In genomic region chr2:173334856-173335595, GRCm38 (mm10) we compare ENCODE assay signal across 8 mouse cellular contexts. TPM values are rescaled to one million over a fixed set of nuclear protein-coding genes. Genes with fewer than 3 reads are reported as not detected.
DNase-seq lines count a peak whose midpoint lies in the region; ATAC-seq lines count a peak whose summit lies in the region.

No protein-coding gene starts in this region.

- H3K9ac ChIP-seq in hindbrain, embryonic 16.5 days (ENCODE audit: low read depth, low read length): no peak overlapping the region
- peak overlapping the region; percentile 40 for H3K9ac ChIP-seq in heart, embryonic 16.5 days (ENCODE audit: low read length)

- DNase-seq in hindbrain, embryonic 10.5 days (ENCODE audit: low spot score): no peak
- peak; percentile 31 to 75 for DNase-seq in lung, postnatal 4 days
- DNase-seq in spleen, postnatal 36 days (ENCODE audit: low spot score in 2 of 2): no peak
- no peak for DNase-seq in layer of hippocampus, adult 18-20 months (ENCODE audit: low spot score in 2 of 2)
- DNase-seq in right cerebral cortex, postnatal 4 days: no peak

- H3K9me3 ChIP-seq in hindbrain, embryonic 10.5 days: no peaks in the 10 kb centered on the region
- H3K9me3 ChIP-seq in hindbrain, embryonic 16.5 days (ENCODE audit: control insufficient read depth, low read length): no peaks in the 10 kb centered on the region
- H3K9me3 ChIP-seq in heart, embryonic 16.5 days (replicated peaks; ENCODE audit: control insufficient read depth, low read length): no peaks in the 10 kb centered on the region

- ATAC-seq in hindbrain, embryonic 16.5 days: no peak
- ATAC-seq in heart, embryonic 16.5 days (replicated peaks; ENCODE audit: extremely low read depth, insufficient read depth, low FRiP score): no peak

- peaks cover 52% of the 10 kb centered on the region for H3K4me1 ChIP-seq in hindbrain, embryonic 10.5 days (replicated peaks)
- peaks cover 37% of the 10 kb centered on the region for H3K4me1 ChIP-seq in hindbrain, embryonic 16.5 days (ENCODE audit: control insufficient read depth, insufficient read depth, low read depth, low read length)
- peaks cover 12% of the 10 kb centered on the region for H3K4me1 ChIP-seq in brown adipose tissue, adult 24 weeks (ENCODE audit: control insufficient read depth, insufficient read depth, insufficient read length, low read length)
- peaks cover 45% of the 10 kb centered on the region for H3K4me1 ChIP-seq in heart, embryonic 16.5 days (ENCODE audit: control insufficient read depth, insufficient read depth, low read length)

- no peak overlapping the region for H3K4me2 ChIP-seq in hindbrain, embryonic 16.5 days (ENCODE audit: low read length)
- H3K4me2 ChIP-seq in heart, embryonic 16.5 days (ENCODE audit: low read depth, low read length): peak overlapping the region; percentile 48

- no peak overlapping the region for H3K4me3 ChIP-seq in hindbrain, embryonic 10.5 days
- no peak overlapping the region for H3K4me3 ChIP-seq in hindbrain, embryonic 16.5 days (ENCODE audit: low read length)
- no peak overlapping the region for H3K4me3 ChIP-seq in brown adipose tissue, adult 24 weeks (ENCODE audit: insufficient read depth, low read depth, low read length)
- H3K4me3 ChIP-seq in heart, embryonic 16.5 days (ENCODE audit: low read length): no peak overlapping the region

- H3K36me3 ChIP-seq in hindbrain, embryonic 10.5 days: no peaks in the 10 kb centered on the region
- no peaks in the 10 kb centered on the region for H3K36me3 ChIP-seq in hindbrain, embryonic 16.5 days (ENCODE audit: control insufficient read depth, insufficient read depth, low read length)
- no peaks in the 10 kb centered on the region for H3K36me3 ChIP-seq in heart, embryonic 16.5 days (ENCODE audit: control insufficient read depth, insufficient read depth)

- peaks cover 67% of the 10 kb centered on the region for H3K27me3 ChIP-seq in hindbrain, embryonic 10.5 days (ENCODE audit: insufficient read depth, poor library complexity, severe bottlenecking)
- H3K27me3 ChIP-seq in hindbrain, embryonic 16.5 days (replicated peaks; ENCODE audit: control insufficient read depth, insufficient read depth, low read length): no peaks in the 10 kb centered on the region
- no peaks in the 10 kb centered on the region for H3K27me3 ChIP-seq in heart, embryonic 16.5 days (ENCODE audit: control insufficient read depth, insufficient read depth, low read length)

- peak overlapping the region; percentile 30 for H3K27ac ChIP-seq in hindbrain, embryonic 10.5 days
- no peak overlapping the region; the same call in 1 of the 2 replicates for H3K27ac ChIP-seq in hindbrain, embryonic 16.5 days (ENCODE audit: low read depth, low read length)
- peak overlapping the region; percentile 30; the same call in 1 of the 2 replicates for H3K27ac ChIP-seq in brown adipose tissue, adult 24 weeks (replicated peaks; ENCODE audit: low read depth, low read length)
- peak overlapping the region; percentile 75 for H3K27ac ChIP-seq in heart, embryonic 16.5 days (ENCODE audit: low read length)

- 16% methylated on average over 15 of the region's 15 CpGs for WGBS in hindbrain, embryonic 10.5 days
- WGBS in hindbrain, embryonic 16.5 days: 14% methylated on average over 15 of the region's 15 CpGs
- WGBS in heart, embryonic 16.5 days: 36% methylated on average over 15 of the region's 15 CpGs

RNA-seq across cellular contexts. Expression of gene Pmepa1, which starts 58.7 kb away (rescaled TPM):
- 1.3 and 2.9 TPM in 2 replicates for polyA plus RNA-seq in hindbrain, embryonic 10.5 days (2016; fragmentation: Nextera tagmentation; extraction: Ambion mirVana)
- 3.2 and 3.9 TPM in 2 replicates for polyA plus RNA-seq in hindbrain, embryonic 16.5 days (2015; fragmentation: Nextera tagmentation; extraction: Ambion mirVana)
- 108 and 141 TPM in 2 replicates for polyA plus RNA-seq in brown adipose tissue, adult 24 weeks (2012; ENCODE audit: insufficient read depth, insufficient read length, missing spikeins)
- polyA plus RNA-seq in heart, embryonic 16.5 days (2015; fragmentation: Nextera tagmentation; extraction: Ambion mirVana): 4.1 and 4.3 TPM in 2 replicates
- 10 to 100 TPM; 22.6 to 23.8 TPM for total RNA-seq in layer of hippocampus, adult 18-20 months (2021)

Comparison
In these comparisons a context has a peak if more than half of its experiments do, and no peak if none do; other contexts are left out.
1. DNase-seq: peak in lung, postnatal 4 days (2 of 2); none in hindbrain, embryonic 10.5 days (single experiment), spleen, postnatal 36 days (0 of 2), layer of hippocampus, adult 18-20 months (0 of 2) and right cerebral cortex, postnatal 4 days (single experiment).
2. RNA of gene Pmepa1, which starts 58.7 kb away (polyA plus RNA-seq): 108 to 141 TPM in brown adipose tissue, adult 24 weeks; 4.1 to 4.3 TPM in heart, embryonic 16.5 days, 3.2 to 3.9 TPM in hindbrain, embryonic 16.5 days and 1.3 to 2.9 TPM in hindbrain, embryonic 10.5 days; every median in the first group is over 10 times any median in the second.